Mouse (Mus musculus): Measurements from ENCODE around the gene Ptprd. TPM values are rescaled to one million over a fixed set of nuclear protein-coding genes. Genes with fewer than 3 reads are reported as not detected.

Ptprd gene
- polyA plus RNA-seq, 1 experiment from 2014 or later, result 13.9 TPM

GRCm38 (mm10) chr4:76802708-76803107, 1409.1 kb downstream of the Ptprd start:
- ATAC-seq (ENCODE audit: insufficient read depth, low FRiP score, low read depth), result no peak
- Histone ChIP-seq H3K4me2 (no peak overlapping the region), H3K4me1 (no peaks in the 10 kb centered on the region), H3K4me3 (replicated peaks) (no peak overlapping the region), H3K36me3 (no peaks in the 10 kb centered on the region), H3K27me3 (replicated peaks) (no peaks in the 10 kb centered on the region), H3K9me3 (no peaks in the 10 kb centered on the region), H3K9ac (no peak overlapping the region), H3K27ac (no peak overlapping the region)
- WGBS, result 75% methylated on average over 4 of the region's 4 CpGs

DNA sequence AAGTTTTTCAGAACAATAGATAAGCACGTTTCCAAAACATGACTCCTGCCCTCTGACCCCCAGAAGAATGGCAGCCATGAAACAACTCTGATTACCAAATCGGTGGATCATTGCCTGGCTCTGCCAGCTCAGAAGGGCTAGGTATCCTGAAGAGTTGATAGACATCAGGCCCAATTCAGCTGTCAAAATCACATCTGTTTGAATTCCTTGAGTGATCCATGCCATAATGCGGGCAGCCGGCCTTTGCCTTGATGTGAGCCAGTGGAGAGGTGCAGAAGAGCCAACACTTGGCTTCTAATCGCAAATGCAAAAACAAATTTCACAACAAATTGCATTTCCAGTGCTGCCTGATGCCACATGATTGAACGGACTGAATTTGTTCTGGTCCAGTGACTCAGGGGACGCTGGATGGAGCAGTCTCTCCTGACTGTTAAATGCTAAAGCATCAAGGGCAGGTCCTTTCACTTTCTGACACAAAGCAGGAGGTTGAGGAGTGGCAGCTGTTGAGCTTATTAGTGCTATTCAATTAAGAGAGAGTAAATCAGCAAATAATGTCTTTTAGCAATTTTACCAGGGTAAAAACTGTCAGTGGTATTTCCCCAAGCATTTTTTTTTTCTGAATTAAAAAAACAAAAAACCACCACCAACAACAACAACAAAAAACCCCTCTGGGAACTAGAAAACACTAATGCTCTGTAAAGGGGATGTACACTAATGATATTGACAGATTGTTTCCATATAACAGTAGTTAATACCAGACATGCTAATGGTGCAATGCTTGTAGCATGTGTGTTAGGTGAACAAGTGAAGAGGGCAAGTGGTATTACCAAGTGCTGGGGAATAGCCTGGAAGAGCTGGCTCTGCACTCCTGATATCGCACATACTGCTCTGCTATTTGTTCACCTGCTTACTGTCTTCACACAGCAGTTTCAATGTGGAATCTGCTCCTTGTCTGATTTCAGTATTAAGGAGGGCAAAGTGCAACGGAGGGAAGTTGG, 1413.5 kb downstream of the Ptprd start:
- Histone ChIP-seq H3K4me3 (replicated peaks) (no peak overlapping the region), H3K9ac (no peak overlapping the region), H3K4me2 (no peak overlapping the region), H3K9me3 (no peaks in the 10 kb centered on the region), H3K36me3 (no peaks in the 10 kb centered on the region), H3K27me3 (replicated peaks) (no peaks in the 10 kb centered on the region), H3K27ac (no peak overlapping the region), H3K4me1 (no peaks in the 10 kb centered on the region)
- WGBS, result 63% methylated on average over 9 of the region's 9 CpGs
- no peak for ATAC-seq (ENCODE audit: insufficient read depth, low FRiP score, low read depth)

- no peak overlapping the region for H3K9ac ChIP-seq
- no peaks in the 10 kb centered on the region for H3K36me3 ChIP-seq
- no peak overlapping the region for H3K4me2 ChIP-seq
- no peak for ATAC-seq (ENCODE audit: insufficient read depth, low FRiP score, low read depth)
- no peaks in the 10 kb centered on the region for H3K4me1 ChIP-seq
- H3K9me3 ChIP-seq, result no peaks in the 10 kb centered on the region
- no peaks in the 10 kb centered on the region for H3K27me3 ChIP-seq (replicated peaks)
- WGBS, result 65% methylated on average over 2 of the region's 2 CpGs
- H3K27ac ChIP-seq, result no peak overlapping the region
- H3K4me3 ChIP-seq (replicated peaks), result no peak overlapping the region
Observed at GRCm38 (mm10) chr4:76785389-76785788, 1426.4 kb downstream of the Ptprd start.

GRCm38 (mm10) chr4:76779558-76780124, 1432.1 kb downstream of the Ptprd start:
- Histone ChIP-seq H3K4me2 (no peak overlapping the region), H3K27me3 (replicated peaks) (no peaks in the 10 kb centered on the region), H3K4me1 (no peaks in the 10 kb centered on the region), H3K9ac (no peak overlapping the region), H3K36me3 (no peaks in the 10 kb centered on the region), H3K4me3 (replicated peaks) (no peak overlapping the region), H3K9me3 (no peaks in the 10 kb centered on the region), H3K27ac (no peak overlapping the region)
- WGBS, result 59% methylated on average over 4 of the region's 4 CpGs
- ATAC-seq (ENCODE audit: insufficient read depth, low FRiP score, low read depth), result no peak

DNA sequence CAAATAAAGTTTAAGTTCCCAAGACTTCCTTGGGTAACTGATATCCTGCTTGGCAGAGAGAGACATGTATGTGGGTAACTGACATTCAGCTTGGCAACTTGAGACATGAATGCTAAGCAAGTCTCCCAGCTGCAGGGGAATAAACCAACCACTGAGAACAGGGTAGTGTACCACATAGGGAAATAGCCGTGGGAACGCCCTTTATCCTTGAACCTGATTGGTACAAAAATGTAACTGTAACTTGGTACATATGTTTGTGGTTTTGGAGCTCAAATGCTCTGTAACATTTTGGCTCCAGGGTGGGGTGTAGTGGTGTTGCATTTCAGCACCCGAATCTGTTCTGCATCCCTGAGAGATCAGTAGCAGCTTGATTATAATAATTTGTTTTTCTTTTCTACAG, 1444.8 kb downstream of the Ptprd start:
- Histone ChIP-seq H3K4me3 (replicated peaks) (no peak overlapping the region), H3K36me3 (no peaks in the 10 kb centered on the region), H3K9me3 (no peaks in the 10 kb centered on the region), H3K4me1 (no peaks in the 10 kb centered on the region), H3K27ac (no peak overlapping the region), H3K4me2 (no peak overlapping the region), H3K9ac (no peak overlapping the region), H3K27me3 (replicated peaks) (no peaks in the 10 kb centered on the region)
- ATAC-seq (ENCODE audit: insufficient read depth, low FRiP score, low read depth), result no peak
- WGBS, result 82% methylated on average over 3 of the region's 3 CpGs

DNA sequence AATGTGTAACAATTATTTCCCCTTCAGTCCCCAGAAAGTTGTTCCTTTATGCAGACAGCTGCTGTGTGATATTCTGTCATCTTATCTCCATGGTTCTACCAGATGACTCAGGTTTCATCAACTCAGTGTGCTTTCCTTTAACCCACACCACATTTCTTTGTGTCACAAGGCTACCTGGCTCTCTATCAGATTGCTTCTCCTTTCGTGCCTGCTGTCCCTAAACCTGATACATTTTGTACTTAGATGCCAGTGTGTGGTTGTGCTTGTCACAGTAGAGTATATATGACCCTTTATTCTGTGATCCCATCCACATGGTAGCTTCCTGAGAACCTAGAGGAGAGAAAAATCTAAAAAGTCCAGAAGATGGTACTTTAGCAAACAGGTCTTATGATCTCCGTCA, 1445.3 kb downstream of the Ptprd start:
- Histone ChIP-seq H3K4me2 (no peak overlapping the region), H3K9me3 (no peaks in the 10 kb centered on the region), H3K27me3 (replicated peaks) (no peaks in the 10 kb centered on the region), H3K36me3 (no peaks in the 10 kb centered on the region), H3K27ac (no peak overlapping the region), H3K4me1 (no peaks in the 10 kb centered on the region), H3K9ac (no peak overlapping the region), H3K4me3 (replicated peaks) (no peak overlapping the region)
- WGBS, result 69% methylated on average over 2 of the region's 2 CpGs
- no peak for ATAC-seq (ENCODE audit: insufficient read depth, low FRiP score, low read depth)

- Histone ChIP-seq H3K4me1 (no peaks in the 10 kb centered on the region), H3K9me3 (no peaks in the 10 kb centered on the region)
- WGBS, result 23% methylated on average over 2 of the region's 2 CpGs
Observed at GRCm38 (mm10) chr4:76750709-76751108, 1461.1 kb downstream of the Ptprd start.

GRCm38 (mm10) chr4:76735831-76736230, 1475.9 kb downstream of the Ptprd start:
- WGBS, result 49% methylated on average over 1 of the region's 1 CpGs
- no peak for ATAC-seq (ENCODE audit: insufficient read depth, low FRiP score, low read depth)
- no peak overlapping the region for H3K4me2 ChIP-seq
- no peaks in the 10 kb centered on the region for H3K27me3 ChIP-seq (replicated peaks)
- H3K36me3 ChIP-seq, result no peaks in the 10 kb centered on the region
- H3K4me1 ChIP-seq, result no peaks in the 10 kb centered on the region
- no peaks in the 10 kb centered on the region for H3K9me3 ChIP-seq
- H3K4me3 ChIP-seq (replicated peaks), result no peak overlapping the region
- no peak overlapping the region for H3K9ac ChIP-seq
- no peak overlapping the region for H3K27ac ChIP-seq

More at GRCm38 (mm10) chr4:76750709-76751108, 1461.1 kb downstream of the Ptprd start:
- no peaks in the 10 kb centered on the region for H3K27me3 ChIP-seq (replicated peaks)
- no peak overlapping the region for H3K9ac ChIP-seq
- no peaks in the 10 kb centered on the region for H3K36me3 ChIP-seq
- H3K4me3 ChIP-seq (replicated peaks), result no peak overlapping the region
- no peak overlapping the region for H3K27ac ChIP-seq
- no peak overlapping the region for H3K4me2 ChIP-seq
- no peak for ATAC-seq (ENCODE audit: insufficient read depth, low FRiP score, low read depth)

DNA sequence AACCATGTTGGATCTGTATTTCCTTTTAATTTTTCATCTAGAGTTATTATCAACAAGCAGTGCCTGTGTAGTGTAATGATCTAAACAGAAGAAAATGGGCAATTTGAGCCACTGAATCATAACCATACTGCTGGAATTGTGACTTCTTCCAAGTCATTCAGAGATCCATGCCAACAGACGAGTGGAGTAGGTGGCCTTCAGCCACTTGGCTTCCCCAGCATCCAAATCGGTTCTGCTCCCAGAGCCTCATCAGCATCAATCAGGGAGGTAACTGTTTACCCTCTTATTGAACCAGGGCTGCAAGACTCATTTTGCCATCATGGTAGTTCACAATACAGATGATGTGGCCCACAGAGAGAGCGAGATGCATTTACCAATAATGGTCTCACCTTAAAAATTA, 1536.0 kb downstream of the Ptprd start:
- H3K36me3 ChIP-seq, result no peaks in the 10 kb centered on the region
- 66% methylated on average over 3 of the region's 3 CpGs for WGBS
- H3K9me3 ChIP-seq, result no peaks in the 10 kb centered on the region
- no peak for ATAC-seq (ENCODE audit: insufficient read depth, low FRiP score, low read depth)
- no peak overlapping the region for H3K9ac ChIP-seq
- no peaks in the 10 kb centered on the region for H3K27me3 ChIP-seq (replicated peaks)
- no peak overlapping the region for H3K27ac ChIP-seq
- H3K4me2 ChIP-seq, result no peak overlapping the region
- no peak overlapping the region for H3K4me3 ChIP-seq (replicated peaks)
- no peaks in the 10 kb centered on the region for H3K4me1 ChIP-seq

- no peak overlapping the region for H3K4me3 ChIP-seq (replicated peaks)
- H3K9me3 ChIP-seq, result no peaks in the 10 kb centered on the region
- H3K4me1 ChIP-seq, result no peaks in the 10 kb centered on the region
- H3K4me2 ChIP-seq, result no peak overlapping the region
- H3K27me3 ChIP-seq (replicated peaks), result no peaks in the 10 kb centered on the region
- no peak overlapping the region for H3K9ac ChIP-seq
- ATAC-seq (ENCODE audit: insufficient read depth, low FRiP score, low read depth), result no peak
- no peaks in the 10 kb centered on the region for H3K36me3 ChIP-seq
- no peak overlapping the region for H3K27ac ChIP-seq
Observed at GRCm38 (mm10) chr4:76673224-76673623, 1538.5 kb downstream of the Ptprd start.

- H3K9me3 ChIP-seq, result no peaks in the 10 kb centered on the region
- H3K9ac ChIP-seq, result no peak overlapping the region
Observed at GRCm38 (mm10) chr4:76672653-76673052, 1539.1 kb downstream of the Ptprd start.

DNA sequence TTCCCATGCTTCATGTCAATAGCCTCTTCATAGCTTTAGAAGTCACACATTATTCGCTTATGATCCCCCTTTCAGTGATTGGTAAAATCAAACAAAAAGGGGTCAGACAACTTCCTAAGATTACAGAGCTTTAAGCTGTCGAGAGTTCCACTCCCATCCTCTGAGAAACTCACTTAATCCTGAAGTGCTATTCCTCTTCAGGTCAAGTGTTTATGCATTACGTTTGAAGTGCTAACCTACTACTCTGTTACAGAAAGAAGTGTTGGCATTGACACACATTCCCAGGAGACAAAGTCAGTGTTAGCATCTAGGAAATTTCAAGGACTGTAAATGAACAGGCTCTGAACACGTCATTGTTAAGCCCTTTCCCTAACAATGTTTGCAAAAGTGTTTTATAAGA, 1550.0 kb downstream of the Ptprd start:
- no peaks in the 10 kb centered on the region for H3K4me1 ChIP-seq
- H3K9me3 ChIP-seq, result no peaks in the 10 kb centered on the region
- no peak overlapping the region for H3K27ac ChIP-seq
- H3K27me3 ChIP-seq (replicated peaks), result no peaks in the 10 kb centered on the region
- H3K4me2 ChIP-seq, result no peak overlapping the region
- H3K36me3 ChIP-seq, result no peaks in the 10 kb centered on the region
- no peak for ATAC-seq (ENCODE audit: insufficient read depth, low FRiP score, low read depth)
- WGBS, result 36% methylated on average over 4 of the region's 4 CpGs
- no peak overlapping the region for H3K4me3 ChIP-seq (replicated peaks)
- no peak overlapping the region for H3K9ac ChIP-seq

More at GRCm38 (mm10) chr4:76672653-76673052, 1539.1 kb downstream of the Ptprd start:
- no peak for ATAC-seq (ENCODE audit: insufficient read depth, low FRiP score, low read depth)
- no peaks in the 10 kb centered on the region for H3K36me3 ChIP-seq
- no peak overlapping the region for H3K27ac ChIP-seq
- no peak overlapping the region for H3K4me2 ChIP-seq
- no peaks in the 10 kb centered on the region for H3K4me1 ChIP-seq
- no peaks in the 10 kb centered on the region for H3K27me3 ChIP-seq (replicated peaks)
- H3K4me3 ChIP-seq (replicated peaks), result no peak overlapping the region

All from stomach, embryonic 15.5 days (tissue).